Mouse (Mus musculus): ENCODE results near the gene Rnf11.

Gene Rnf11

GRCm38 (mm10) chr4:109484621-109485020, at the start of gene Rnf11:
TSS of gene Rnf11 (minus strand) at chr4:109484728.
- in situ Hi-C loops (cut with MseI, MboI), result no loop called here

- in situ Hi-C loops (cut with MseI, MboI), result no loop called here
These were observed 46.6 kb upstream of the Rnf11 start, which contains the start of gene 4930522H14Rik for GRCm38 (mm10) chr4:109531111-109531510. TSS of gene 4930522H14Rik (minus strand) at chr4:109531297.

DNA sequence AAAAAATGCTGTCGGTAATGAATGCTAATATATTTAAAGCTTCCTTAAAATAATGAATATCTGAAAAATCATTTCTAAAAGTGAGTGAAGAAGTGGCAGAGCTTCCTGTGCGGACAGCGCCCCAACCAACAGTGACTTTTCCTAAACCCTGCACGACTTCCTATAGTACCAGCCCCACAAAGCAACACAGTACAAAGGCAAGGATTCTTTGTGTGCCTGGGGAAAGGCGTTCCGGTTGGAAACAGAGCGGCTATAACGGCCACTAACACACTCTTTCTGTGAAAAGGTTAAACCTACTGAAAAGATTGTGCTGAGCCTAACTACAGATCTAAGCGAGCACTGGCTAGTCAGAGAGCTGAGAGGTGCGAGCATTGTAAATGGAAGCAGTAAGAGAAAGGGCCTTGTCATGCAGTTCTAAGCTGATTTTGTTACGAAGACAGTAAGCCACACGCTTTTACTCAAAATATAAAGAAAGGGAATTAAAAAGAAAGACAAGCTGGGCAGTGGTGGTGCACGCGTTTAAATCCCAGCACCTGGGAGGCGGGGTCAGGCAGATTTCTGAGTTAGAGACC, 45.8 kb upstream of the Rnf11 start:
- in situ Hi-C loops (cut with MseI, MboI), result no loop called here

- in situ Hi-C loops (cut with MseI, MboI), result no loop called here
These were observed 20.4 kb upstream of the Rnf11 start for GRCm38 (mm10) chr4:109504885-109505284.

- in situ Hi-C loops (cut with MseI, MboI), result no loop called here
These were observed 13.9 kb upstream of the Rnf11 start for GRCm38 (mm10) chr4:109498476-109498875.

DNA sequence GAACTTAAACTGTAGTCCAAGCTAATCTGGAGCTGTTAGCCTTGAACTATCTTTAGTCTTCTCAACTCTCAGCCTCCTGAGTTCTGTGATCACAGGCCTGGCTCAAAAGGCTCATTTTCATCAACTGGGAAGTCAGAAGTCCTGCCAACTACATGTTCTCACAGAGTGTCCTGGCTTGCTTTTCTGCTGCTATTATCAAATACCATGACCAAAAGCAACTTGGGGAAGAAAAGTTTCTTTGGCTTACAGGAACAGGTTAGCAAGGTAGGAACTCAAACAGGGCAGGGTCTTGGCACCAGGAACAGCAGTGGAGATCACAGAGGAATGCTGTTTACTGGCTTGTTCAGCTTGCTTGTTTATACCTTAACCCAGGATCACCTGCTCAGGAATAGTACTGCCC, 9.1 kb upstream of the Rnf11 start:
- in situ Hi-C loops (cut with MseI, MboI), result no loop called here

DNA sequence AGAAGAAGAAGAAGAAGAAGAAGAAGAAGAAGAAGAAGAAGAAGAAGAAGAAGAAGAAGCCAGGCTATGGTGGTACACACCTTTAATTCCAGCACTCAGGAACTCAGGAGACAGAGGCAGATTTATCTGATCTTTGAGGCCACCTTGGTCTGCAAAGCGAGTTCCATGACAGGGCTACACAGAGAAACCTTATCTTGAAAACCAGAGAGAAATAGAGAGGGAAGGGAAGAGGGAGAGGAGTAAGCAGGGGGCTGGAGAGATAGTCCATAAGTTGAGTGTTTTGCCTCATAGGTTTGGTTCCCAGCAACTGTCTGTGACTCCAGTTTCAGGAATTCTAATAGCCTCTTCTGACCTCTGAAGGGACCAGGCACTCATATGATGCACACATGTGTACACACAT, 4.3 kb upstream of the Rnf11 start:
- in situ Hi-C loops (cut with MseI, MboI), result no loop called here

- in situ Hi-C loops (cut with MseI, MboI), result no loop called here
These were observed 1.8 kb downstream of the Rnf11 start for GRCm38 (mm10) chr4:109482701-109483100.

GRCm38 (mm10) chr4:109481424-109481823, 3.1 kb downstream of the Rnf11 start:
- in situ Hi-C loops (cut with MseI, MboI), result no loop called here

GRCm38 (mm10) chr4:109477454-109477853, 7.1 kb downstream of the Rnf11 start:
- in situ Hi-C loops (cut with MseI, MboI), result no loop called here

DNA sequence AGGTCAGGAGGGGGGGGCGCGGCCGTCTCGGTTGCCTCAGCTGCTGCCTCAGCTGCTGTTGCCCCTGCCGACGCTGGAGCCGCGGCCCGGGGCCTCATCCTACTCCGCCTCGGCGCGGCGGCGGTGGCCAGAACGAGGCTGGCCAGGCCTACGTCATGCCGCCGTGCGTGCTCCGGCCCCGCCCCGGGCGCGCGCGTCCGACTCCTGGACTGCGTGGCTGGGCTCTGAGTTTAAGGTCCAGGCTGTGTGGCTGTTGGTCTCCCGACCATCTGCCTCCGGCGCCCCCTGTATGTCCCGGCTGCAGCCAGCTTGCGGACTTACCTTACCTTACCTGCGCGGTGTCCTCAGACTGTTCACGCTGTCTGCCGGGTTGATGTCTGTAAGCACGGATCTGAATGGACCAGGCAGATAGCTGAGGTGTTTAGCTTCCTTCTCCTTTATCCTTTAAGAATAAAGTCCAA, 7.9 kb downstream of the Rnf11 start:
- in situ Hi-C loops (cut with MseI, MboI), result no loop called here

DNA sequence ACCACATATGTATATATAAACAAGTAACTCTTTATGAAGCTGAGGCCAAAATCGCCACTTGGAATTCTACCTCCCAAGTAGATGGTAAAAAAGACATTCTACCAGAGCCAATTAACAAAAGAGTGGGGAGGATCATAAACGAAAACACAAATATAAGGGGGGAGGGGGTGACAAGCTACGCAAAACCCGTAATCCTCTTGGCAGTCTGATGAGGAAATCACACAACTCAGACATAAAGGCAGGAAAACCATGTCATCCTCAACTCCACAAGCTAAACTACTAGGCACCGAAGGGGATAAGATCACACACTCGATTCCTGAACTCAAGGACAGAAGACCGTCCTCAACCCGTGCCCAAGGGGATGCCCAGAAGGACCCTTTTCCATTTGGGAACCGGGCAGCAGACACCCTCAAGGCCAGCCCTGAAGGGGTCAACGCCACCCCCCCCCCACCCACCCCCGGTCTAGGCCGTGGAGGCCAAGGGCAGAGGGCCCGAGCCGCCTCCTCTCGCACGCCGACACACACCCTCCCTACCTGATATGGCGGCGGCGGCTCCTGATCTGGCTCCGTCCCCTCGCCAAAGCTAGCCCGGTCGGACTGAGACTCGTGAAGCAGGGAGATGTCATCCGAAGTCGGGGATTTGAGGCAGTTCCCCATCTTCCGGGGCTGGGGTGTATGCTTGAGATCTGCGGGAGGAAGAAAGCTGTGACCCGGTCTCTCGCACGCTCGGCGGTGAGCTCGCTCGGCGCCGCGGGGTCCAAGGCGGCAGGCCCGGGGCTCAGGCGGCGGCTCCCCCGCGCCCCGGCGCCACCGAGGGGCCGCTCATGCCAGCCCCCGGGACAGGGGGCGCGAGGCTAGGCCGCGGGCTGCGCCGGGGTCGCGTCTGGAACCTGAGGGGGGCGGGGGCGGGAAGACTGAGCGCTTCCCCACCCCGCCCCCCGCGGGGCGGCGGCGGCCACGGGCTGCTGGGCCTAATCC, 8.7 kb downstream of the Rnf11 start:
- in situ Hi-C loops (cut with MseI, MboI), result no loop called here

- in situ Hi-C loops (cut with MseI, MboI), result no loop called here
These were observed 9.4 kb downstream of the Rnf11 start for GRCm38 (mm10) chr4:109475078-109475477.

DNA sequence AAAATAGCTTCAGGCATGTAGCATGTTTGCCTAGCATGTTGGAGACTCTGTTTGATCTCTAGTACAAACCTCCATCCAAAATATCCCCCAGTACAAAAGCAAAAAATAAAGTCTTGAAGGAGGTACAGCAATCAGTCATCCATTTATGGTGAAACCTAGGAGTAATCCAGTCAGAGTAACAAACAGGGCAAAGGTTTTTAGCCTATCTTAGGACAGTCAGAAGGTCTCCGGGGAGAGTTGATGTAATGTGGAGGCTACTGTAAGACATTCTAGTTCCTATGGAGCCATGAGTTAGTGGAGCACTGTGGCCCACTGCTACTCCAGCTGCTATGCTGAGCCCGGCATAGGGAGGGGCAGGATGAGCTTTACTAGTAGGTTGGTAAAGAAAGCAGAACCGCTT, 12.0 kb downstream of the Rnf11 start:
- in situ Hi-C loops (cut with MseI, MboI), result no loop called here

- in situ Hi-C loops (cut with MseI, MboI), result no loop called here
These were observed 12.9 kb downstream of the Rnf11 start for GRCm38 (mm10) chr4:109471606-109472005.

DNA sequence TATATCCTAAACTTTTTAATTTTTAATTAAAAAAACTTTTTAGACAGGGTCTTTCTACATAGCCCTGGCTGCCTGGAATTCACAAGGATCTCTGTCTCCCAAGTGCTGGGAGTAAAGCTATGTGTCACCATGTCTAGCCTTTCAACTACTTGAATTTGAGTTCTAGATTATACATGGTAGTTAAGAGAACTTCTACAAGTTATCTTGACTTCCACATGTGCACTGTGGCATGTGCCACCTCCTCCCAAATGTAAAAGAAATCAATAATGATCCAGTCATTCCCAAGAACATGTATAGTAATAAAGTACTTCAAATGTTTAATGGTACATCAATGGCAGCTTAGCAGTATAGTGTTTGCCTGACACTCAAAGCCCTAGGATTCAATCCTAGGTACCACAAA, 16.8 kb downstream of the Rnf11 start:
- in situ Hi-C loops (cut with MseI, MboI), result no loop called here

GRCm38 (mm10) chr4:109463892-109464291, 20.6 kb downstream of the Rnf11 start:
- in situ Hi-C loops (cut with MseI, MboI), result no loop called here

GRCm38 (mm10) chr4:109460421-109461179, 23.9 kb downstream of the Rnf11 start:
- in situ Hi-C loops (cut with MseI, MboI), result no loop called here

DNA sequence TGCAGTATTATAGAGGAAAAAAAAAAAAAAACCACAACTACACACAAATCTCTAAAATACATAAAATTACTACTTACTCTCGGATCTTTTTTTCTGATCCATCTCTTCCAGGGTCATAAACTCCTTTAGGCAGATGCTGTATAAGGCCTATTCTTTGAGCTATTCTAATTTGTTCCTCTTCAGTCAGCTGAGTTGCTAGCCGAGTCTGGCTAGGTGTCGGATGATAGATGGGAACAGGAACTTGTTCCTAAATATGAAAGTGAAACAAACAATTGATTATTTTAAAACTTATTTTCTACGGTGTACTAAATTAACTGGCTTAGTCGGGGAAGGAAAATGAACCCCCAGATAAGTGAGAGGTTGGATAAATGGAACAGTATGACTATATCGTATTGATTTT, 27.7 kb downstream of the Rnf11 start:
- in situ Hi-C loops (cut with MseI, MboI), result no loop called here

DNA sequence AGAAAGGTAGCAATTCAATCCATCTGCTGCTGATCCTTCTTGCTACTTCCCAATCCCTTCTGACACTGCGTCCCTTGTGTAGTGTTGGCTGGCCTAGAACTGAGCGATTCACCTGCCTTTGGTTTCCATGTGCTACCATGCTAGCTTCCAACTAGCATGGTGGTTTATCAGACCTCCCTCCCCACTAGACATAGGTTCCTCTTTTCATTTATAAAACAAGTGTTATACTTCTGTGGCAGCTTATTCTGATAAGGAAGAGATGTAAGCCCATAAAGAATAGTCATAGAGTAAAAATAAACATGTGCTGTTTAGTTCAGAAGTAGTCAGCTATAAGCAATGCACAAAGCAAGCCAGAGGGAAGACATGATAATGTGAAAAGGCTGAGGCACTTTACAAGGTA, 36.0 kb downstream of the Rnf11 start:
- in situ Hi-C loops (cut with MseI, MboI), result no loop called here

GRCm38 (mm10) chr4:109445956-109446355, 38.6 kb downstream of the Rnf11 start:
- in situ Hi-C loops (cut with MseI, MboI), result no loop called here

GRCm38 (mm10) chr4:109445397-109445796, 39.1 kb downstream of the Rnf11 start:
- in situ Hi-C loops (cut with MseI, MboI), result no loop called here
